13 mouse cellular contexts compared by ENCODE assay signal in the genomic region with DNA sequence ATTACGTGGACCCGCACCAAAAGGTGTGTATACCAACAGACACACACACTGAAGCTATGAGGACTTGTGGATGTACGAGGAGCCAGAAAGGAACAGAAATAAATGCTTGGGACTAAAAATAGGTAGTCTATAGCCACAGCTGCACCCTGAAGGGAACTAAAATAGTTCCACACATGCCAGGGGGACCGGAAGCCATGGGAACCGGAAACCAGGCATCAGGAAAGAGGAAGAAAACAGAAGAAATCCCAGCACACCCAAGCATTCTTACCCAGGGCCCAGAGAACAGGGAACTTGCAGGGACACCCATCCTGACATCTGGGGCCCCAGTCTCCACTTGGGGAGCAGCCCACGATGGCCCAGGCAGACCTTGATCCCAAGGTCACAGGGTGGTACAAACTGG. TPM values are rescaled to one million over a fixed set of nuclear protein-coding genes. Genes with fewer than 3 reads are reported as not detected.
DNase-seq lines count a peak whose midpoint lies in the region; ATAC-seq lines count a peak whose summit lies in the region.
"Had no signal": no experiment of that assay in that cellular context is flagged by ENCODE, and none has a peak within 500 bp of the region (broad histone marks: within the 10 kb centered on the region; RNA-seq: fewer than 3 reads in every experiment).

No protein-coding gene starts in this region.

- no peaks in the 10 kb centered on the region for H3K27me3 ChIP-seq in liver, embryonic 16.5 days (ENCODE audit: control insufficient read depth, insufficient read depth, low read depth, low read length)
- no peaks in the 10 kb centered on the region for H3K27me3 ChIP-seq in liver, embryonic 11.5 days (replicated peaks; ENCODE audit: control insufficient read depth, insufficient read depth, low read length)
- H3K27me3 ChIP-seq: hindbrain, embryonic 15.5 days; liver, embryonic 13.5 days had no signal

- peak; percentile 97 for DNase-seq in heart, adult 11 months
- DNase-seq in heart, postnatal 25 days (ENCODE audit: low spot score): no peak
- DNase-seq in liver, embryonic 11.5 days (ENCODE audit: low spot score): no peak
- peak; percentile 54 to 64 for DNase-seq in heart, adult 9 months (ENCODE audit: low spot score in 2 of 2)
- no peak for DNase-seq in thymus, postnatal 0 days (ENCODE audit: low spot score)
- DNase-seq: adrenal gland, postnatal 14 days; cerebellum, adult 2 months; liver, embryonic 13.5 days; thymus, postnatal 4 days had no signal

- peaks cover 49% of the 10 kb centered on the region for H3K4me1 ChIP-seq in liver, embryonic 16.5 days (ENCODE audit: control insufficient read depth, low read depth, low read length)
- peaks cover 53% of the 10 kb centered on the region for H3K4me1 ChIP-seq in liver, embryonic 11.5 days (replicated peaks; ENCODE audit: control insufficient read depth, insufficient read depth, low read length)

- intact Hi-C loops in heart, postnatal 25 days (cut with DNase I): no loop called here

- H3K36me3 ChIP-seq in liver, embryonic 16.5 days (ENCODE audit: control insufficient read depth, insufficient read depth): no peaks in the 10 kb centered on the region
- no peaks in the 10 kb centered on the region for H3K36me3 ChIP-seq in liver, embryonic 11.5 days (ENCODE audit: control insufficient read depth, insufficient read depth, low read length)
- H3K36me3 ChIP-seq: hindbrain, embryonic 15.5 days had no signal

- 60% methylated on average over 6 of the region's 6 CpGs for WGBS in liver, embryonic 16.5 days (ENCODE audit: insufficient replicate concordance)
- WGBS in liver, embryonic 11.5 days: 68% methylated on average over 6 of the region's 6 CpGs

- H3K9me3 ChIP-seq in liver, embryonic 16.5 days (replicated peaks; ENCODE audit: control insufficient read depth, low read length): no peaks in the 10 kb centered on the region
- no peaks in the 10 kb centered on the region for H3K9me3 ChIP-seq in liver, embryonic 11.5 days (ENCODE audit: control insufficient read depth, low read length)
- H3K9me3 ChIP-seq: hindbrain, embryonic 15.5 days; liver, embryonic 13.5 days had no signal

- H3K27ac ChIP-seq in liver, embryonic 16.5 days (ENCODE audit: low read length): 0 out of 2 replicates have a peak overlapping the region, but pooled peaks have one; percentile 10
- no peak overlapping the region for H3K27ac ChIP-seq in liver, embryonic 11.5 days (ENCODE audit: low read depth, low read length)
- H3K27ac ChIP-seq: hindbrain, embryonic 15.5 days had no signal

- ATAC-seq in liver, embryonic 16.5 days (ENCODE audit: low read depth): no peak
- ATAC-seq in liver, embryonic 11.5 days (replicated peaks; ENCODE audit: low FRiP score): no peak
- ATAC-seq in monocyte, adult 5-6 weeks (replicated peaks; ENCODE audit: insufficient number of reproducible peaks, low FRiP score, low TSS enrichment, poor library complexity, severe bottlenecking): peak; percentile 28; the same call in 1 of the 2 replicates
- no peak for ATAC-seq in erythroid progenitor cell, adult 5-6 weeks (replicated peaks; ENCODE audit: low FRiP score, poor library complexity, severe bottlenecking)

- H3K4me3 ChIP-seq in liver, embryonic 16.5 days (ENCODE audit: low read depth, low read length): no peak overlapping the region
- no peak overlapping the region for H3K4me3 ChIP-seq in liver, embryonic 11.5 days (ENCODE audit: low read depth, low read length)
- H3K4me3 ChIP-seq: hindbrain, embryonic 15.5 days; liver, embryonic 13.5 days had no signal

- no peak overlapping the region for H3K9ac ChIP-seq in liver, embryonic 16.5 days (ENCODE audit: low read depth, low read length)
- no peak overlapping the region for H3K9ac ChIP-seq in liver, embryonic 11.5 days (ENCODE audit: low read depth, low read length)
- H3K9ac ChIP-seq: hindbrain, embryonic 15.5 days; liver, embryonic 13.5 days had no signal

- H3K4me2 ChIP-seq in liver, embryonic 16.5 days (ENCODE audit: low read depth, low read length): no peak overlapping the region
- no peak overlapping the region for H3K4me2 ChIP-seq in liver, embryonic 11.5 days
- H3K4me2 ChIP-seq: hindbrain, embryonic 15.5 days; liver, embryonic 13.5 days had no signal

RNA-seq across cellular contexts. Expression of gene Scarb1, which starts 7.9 kb away (rescaled TPM):
- total RNA-seq in heart, postnatal 25 days (2021): 10 to 100 TPM; 29.6 to 35.2 TPM
- polyA plus RNA-seq in liver, embryonic 16.5 days (2015; fragmentation: Nextera tagmentation; extraction: Ambion mirVana): 78.3 and 89.5 TPM in 2 replicates
- 104 and 108 TPM in 2 replicates for polyA plus RNA-seq in liver, embryonic 11.5 days (2014; fragmentation: Nextera tagmentation; extraction: Ambion mirVana)
- total RNA-seq in monocyte, adult 5-6 weeks (2017): 67.9 to 84.6 TPM (median 77.1 TPM) in 3 replicates
- 36.7 and 37.9 TPM in 2 replicates for polyA plus RNA-seq in thymus, postnatal 0 days (2015; fragmentation: Nextera tagmentation; extraction: Ambion mirVana)
- 33.9 and 39.0 TPM in 2 replicates for total RNA-seq in erythroid progenitor cell, adult 5-6 weeks (2015; ENCODE audit: low replicate concordance)
- 35.3 and 44.2 TPM in 2 replicates for total RNA-seq in erythroid progenitor cell, adult 5-6 weeks (2017; ENCODE audit: low replicate concordance)

RNA-seq across cellular contexts. Expression of gene Gm10382, which starts 56.1 kb away (rescaled TPM):
- total RNA-seq in heart, postnatal 25 days (2021): under 1 TPM in 1 of 2 experiments, not detected in 1; 0.22 TPM
- 0.18 and 0.27 TPM in 2 replicates for polyA plus RNA-seq in liver, embryonic 16.5 days (2015; fragmentation: Nextera tagmentation; extraction: Ambion mirVana)
- polyA plus RNA-seq in liver, embryonic 11.5 days (2014; fragmentation: Nextera tagmentation; extraction: Ambion mirVana): 0.18 and 0.34 TPM in 2 replicates
- 2.9 TPM in 1 of 3 replicates, not detected in the others for total RNA-seq in monocyte, adult 5-6 weeks (2017)
- polyA plus RNA-seq in thymus, postnatal 0 days (2015; fragmentation: Nextera tagmentation; extraction: Ambion mirVana): 0.44 and 0.74 TPM in 2 replicates
- total RNA-seq in erythroid progenitor cell, adult 5-6 weeks (2015; ENCODE audit: low replicate concordance): not detected in 2 replicates
- not detected in 2 replicates for total RNA-seq in erythroid progenitor cell, adult 5-6 weeks (2017; ENCODE audit: low replicate concordance)

RNA-seq across cellular contexts. Expression of gene Ubc, which starts 57.0 kb away (rescaled TPM):
- 1,000 to 10,000 TPM in 1 of 2 experiments, 100 to 1,000 TPM in 1; 907 to 1,197 TPM for total RNA-seq in heart, postnatal 25 days (2021)
- 573 and 608 TPM in 2 replicates for polyA plus RNA-seq in liver, embryonic 16.5 days (2015; fragmentation: Nextera tagmentation; extraction: Ambion mirVana)
- 772 and 827 TPM in 2 replicates for polyA plus RNA-seq in liver, embryonic 11.5 days (2014; fragmentation: Nextera tagmentation; extraction: Ambion mirVana)
- total RNA-seq in monocyte, adult 5-6 weeks (2017): 791 to 1,058 TPM (median 1,006 TPM) in 3 replicates
- polyA plus RNA-seq in thymus, postnatal 0 days (2015; fragmentation: Nextera tagmentation; extraction: Ambion mirVana): 532 and 603 TPM in 2 replicates
- 158 and 186 TPM in 2 replicates for total RNA-seq in erythroid progenitor cell, adult 5-6 weeks (2015; ENCODE audit: low replicate concordance)
- total RNA-seq in erythroid progenitor cell, adult 5-6 weeks (2017; ENCODE audit: low replicate concordance): 215 and 222 TPM in 2 replicates

Comparison
In these comparisons a context has a peak if more than half of its experiments do, and no peak if none do; other contexts are left out.
1. DNase-seq: peak in heart, adult 11 months (single experiment) and heart, adult 9 months (2 of 2); none in heart, postnatal 25 days (single experiment), liver, embryonic 11.5 days (single experiment) and thymus, postnatal 0 days (single experiment).